Mouse (Mus musculus): Measurements from ENCODE around the gene Clip3.

Gene Clip3

GRCm38 (mm10) chr7:30296816-30297215 is 5.3 kb downstream of the Clip3 start:
- no peak for DNase-seq

- DNase-seq: no peak
Measured at GRCm38 (mm10) chr7:30297266-30297665, 5.7 kb downstream of the Clip3 start.

- peak; percentile 54 for DNase-seq
Measured at GRCm38 (mm10) chr7:30300914-30301313, 9.4 kb downstream of the Clip3 start.

- DNase-seq: no peak
Measured at GRCm38 (mm10) chr7:30306083-30306779, 14.7 kb downstream of the Clip3 start.

GRCm38 (mm10) chr7:30308076-30309005 is 16.8 kb downstream of the Clip3 start, which contains the start of gene Alkbh6:
Gene Alkbh6, plus strand, starts transcription at chr7:30308717.
- DNase-seq: peak; percentile 88

GRCm38 (mm10) chr7:30309395-30310129 is 18.0 kb downstream of the Clip3 start:
- DNase-seq: no peak

- no peak for DNase-seq
Measured at GRCm38 (mm10) chr7:30310136-30310535, 18.6 kb downstream of the Clip3 start.

GRCm38 (mm10) chr7:30313666-30314320 is 22.3 kb downstream of the Clip3 start:
- DNase-seq: no peak

- DNase-seq: no peak
Measured at GRCm38 (mm10) chr7:30314721-30315155, 23.2 kb downstream of the Clip3 start, which contains the start of gene Syne4. Gene Syne4, plus strand, starts transcription at chr7:30314807.

GRCm38 (mm10) chr7:30315559-30316529 is 24.3 kb downstream of the Clip3 start:
- DNase-seq: no peak

- DNase-seq: no peak
Measured at GRCm38 (mm10) chr7:30318142-30318541, 26.6 kb downstream of the Clip3 start.

GRCm38 (mm10) chr7:30320946-30321345 is 29.4 kb downstream of the Clip3 start:
- no peak for DNase-seq

GRCm38 (mm10) chr7:30321539-30322284 is 30.2 kb downstream of the Clip3 start, which contains the start of gene E130208F15Rik:
Gene E130208F15Rik, plus strand, starts transcription at chr7:30321740.
- peak; percentile 42 for DNase-seq

GRCm38 (mm10) chr7:30322285-30322667 is 30.7 kb downstream of the Clip3 start:
- peak; percentile 95 for DNase-seq

GRCm38 (mm10) chr7:30322865-30323264 is 31.3 kb downstream of the Clip3 start:
- DNase-seq: no peak

- no peak for DNase-seq
Measured at GRCm38 (mm10) chr7:30323795-30324194, 32.3 kb downstream of the Clip3 start, which contains the start of gene Sdhaf1. Gene Sdhaf1, minus strand, starts transcription at chr7:30323895.

GRCm38 (mm10) chr7:30324300-30324944 is 32.9 kb downstream of the Clip3 start:
- DNase-seq: no peak

- DNase-seq: peak; percentile 54
Measured at GRCm38 (mm10) chr7:30325364-30325763, 33.8 kb downstream of the Clip3 start.

- DNase-seq: no peak
Measured at GRCm38 (mm10) chr7:30326427-30326826, 34.9 kb downstream of the Clip3 start.

GRCm38 (mm10) chr7:30327140-30327539 is 35.6 kb downstream of the Clip3 start:
- DNase-seq: no peak
